Mouse (Mus musculus): ENCODE measurements around the gene Il5ra. TPM values are rescaled to one million over a fixed set of nuclear protein-coding genes. Genes with fewer than 3 reads are reported as not detected.

Gene Il5ra
- polyA plus RNA-seq (2012; rRNA removed) = 0.07 and 0.13 TPM in 2 replicates

GRCm38 (mm10) chr6:106748887-106749388 is at the start of gene Il5ra:
Gene Il5ra (minus strand): TSS chr6:106749037.
- no peak for TF ChIP-seq POLR2A (IDR thresholded peaks at IDR 0.05; ENCODE audit: borderline replicate concordance, extremely low read depth, low read depth, low read length)
- TF ChIP-seq CTCF (IDR thresholded peaks at IDR 0.05; ENCODE audit: insufficient read depth, low read length) = no peak
- no peaks in the 10 kb centered on the region for H3K4me1 ChIP-seq (ENCODE audit: control insufficient read depth, insufficient read depth, low read length)
- DNase-seq = no peak
- H3K4me3 ChIP-seq (replicated peaks; ENCODE audit: extremely low read depth, low read depth, low read length) = no peak within 1 kb of the TSS
- WGBS = 33% methylated on average over 6 of the region's 6 CpGs

- TF ChIP-seq CTCF (IDR thresholded peaks at IDR 0.05; ENCODE audit: insufficient read depth, low read length) = no peak
- no peak for TF ChIP-seq POLR2A (IDR thresholded peaks at IDR 0.05; ENCODE audit: borderline replicate concordance, extremely low read depth, low read depth, low read length)
- WGBS = 70% methylated on average over 13 of the region's 13 CpGs
- DNase-seq = no peak
- H3K4me1 ChIP-seq (ENCODE audit: control insufficient read depth, insufficient read depth, low read length) = peaks cover 4% of the 10 kb centered on the region; the same call in 1 of the 2 replicates
- no peak overlapping the region for H3K4me3 ChIP-seq (replicated peaks; ENCODE audit: extremely low read depth, low read depth, low read length)
Measured at GRCm38 (mm10) chr6:106794094-106794814, 45.4 kb upstream of the Il5ra start.

- WGBS = 91% methylated on average over 10 of the region's 10 CpGs
- TF ChIP-seq POLR2A (IDR thresholded peaks at IDR 0.05; ENCODE audit: borderline replicate concordance, extremely low read depth, low read depth, low read length) (no peak), CTCF (IDR thresholded peaks at IDR 0.05; ENCODE audit: insufficient read depth, low read length) (no peak)
- no peaks in the 10 kb centered on the region; the same call in 1 of the 2 replicates for H3K4me1 ChIP-seq (ENCODE audit: control insufficient read depth, insufficient read depth, low read length)
- H3K4me3 ChIP-seq (replicated peaks; ENCODE audit: extremely low read depth, low read depth, low read length) = no peak overlapping the region
- DNase-seq = no peak
Measured at GRCm38 (mm10) chr6:106793621-106794020, 44.8 kb upstream of the Il5ra start.

- no peak for DNase-seq
- 86% methylated on average over 7 of the region's 7 CpGs for WGBS
- TF ChIP-seq CTCF (IDR thresholded peaks at IDR 0.05; ENCODE audit: insufficient read depth, low read length) (no peak), POLR2A (IDR thresholded peaks at IDR 0.05; ENCODE audit: borderline replicate concordance, extremely low read depth, low read depth, low read length) (no peak)
- Histone ChIP-seq H3K4me3 (replicated peaks; ENCODE audit: extremely low read depth, low read depth, low read length) (no peak overlapping the region), H3K4me1 (ENCODE audit: control insufficient read depth, insufficient read depth, low read length) (no peaks in the 10 kb centered on the region)
Measured at GRCm38 (mm10) chr6:106793088-106793487, 44.3 kb upstream of the Il5ra start.

GRCm38 (mm10) chr6:106792486-106792885 is 43.6 kb upstream of the Il5ra start:
- 86% methylated on average over 5 of the region's 5 CpGs for WGBS
- TF ChIP-seq POLR2A (IDR thresholded peaks at IDR 0.05; ENCODE audit: borderline replicate concordance, extremely low read depth, low read depth, low read length) (no peak), CTCF (IDR thresholded peaks at IDR 0.05; ENCODE audit: insufficient read depth, low read length) (no peak)
- no peaks in the 10 kb centered on the region for H3K4me1 ChIP-seq (ENCODE audit: control insufficient read depth, insufficient read depth, low read length)
- no peak for DNase-seq
- H3K4me3 ChIP-seq (replicated peaks; ENCODE audit: extremely low read depth, low read depth, low read length) = no peak overlapping the region

GRCm38 (mm10) chr6:106791429-106791828 is 42.6 kb upstream of the Il5ra start:
- WGBS = 82% methylated on average over 8 of the region's 8 CpGs
- DNase-seq = no peak

GRCm38 (mm10) chr6:106787138-106787537 is 38.3 kb upstream of the Il5ra start:
- WGBS = 43% methylated on average over 3 of the region's 3 CpGs
- no peak for DNase-seq
- H3K4me3 ChIP-seq (replicated peaks; ENCODE audit: extremely low read depth, low read depth, low read length) = no peak overlapping the region
- TF ChIP-seq POLR2A (IDR thresholded peaks at IDR 0.05; ENCODE audit: borderline replicate concordance, extremely low read depth, low read depth, low read length) = no peak
- TF ChIP-seq CTCF (IDR thresholded peaks at IDR 0.05; ENCODE audit: insufficient read depth, low read length) = no peak
- H3K4me1 ChIP-seq (ENCODE audit: control insufficient read depth, insufficient read depth, low read length) = peaks cover 2% of the 10 kb centered on the region

More at GRCm38 (mm10) chr6:106791429-106791828, 42.6 kb upstream of the Il5ra start:
- H3K4me3 ChIP-seq (replicated peaks; ENCODE audit: extremely low read depth, low read depth, low read length) = no peak overlapping the region
- peaks cover 2% of the 10 kb centered on the region for H3K4me1 ChIP-seq (ENCODE audit: control insufficient read depth, insufficient read depth, low read length)
- no peak for TF ChIP-seq POLR2A (IDR thresholded peaks at IDR 0.05; ENCODE audit: borderline replicate concordance, extremely low read depth, low read depth, low read length)

GRCm38 (mm10) chr6:106770046-106770445 is 21.2 kb upstream of the Il5ra start:
- DNase-seq = no peak
- peak overlapping the region; percentile 95 for H3K4me3 ChIP-seq (replicated peaks; ENCODE audit: extremely low read depth, low read depth, low read length)
- TF ChIP-seq CTCF (IDR thresholded peaks at IDR 0.05; ENCODE audit: insufficient read depth, low read length) (no peak), POLR2A (IDR thresholded peaks at IDR 0.05; ENCODE audit: borderline replicate concordance, extremely low read depth, low read depth, low read length) (no peak)
- peaks cover 7% of the 10 kb centered on the region; the same call in 1 of the 2 replicates for H3K4me1 ChIP-seq (ENCODE audit: control insufficient read depth, insufficient read depth, low read length)
- 33% methylated on average over 4 of the region's 4 CpGs for WGBS

GRCm38 (mm10) chr6:106769290-106769866 is 20.5 kb upstream of the Il5ra start:
- Histone ChIP-seq H3K4me1 (ENCODE audit: control insufficient read depth, insufficient read depth, low read length) (peaks cover 7% of the 10 kb centered on the region; the same call in 1 of the 2 replicates), H3K4me3 (replicated peaks; ENCODE audit: extremely low read depth, low read depth, low read length) (peak overlapping the region; percentile 95)
- TF ChIP-seq CTCF (IDR thresholded peaks at IDR 0.05; ENCODE audit: insufficient read depth, low read length) (no peak), POLR2A (IDR thresholded peaks at IDR 0.05; ENCODE audit: borderline replicate concordance, extremely low read depth, low read depth, low read length) (no peak)
- DNase-seq = no peak
- 2% methylated on average over 33 of the region's 33 CpGs for WGBS
